Mouse (Mus musculus) stomach, embryonic 16.5 days (tissue): ENCODE results near the gene Prpsap1. TPM values are rescaled to one million over a fixed set of nuclear protein-coding genes. Genes with fewer than 3 reads are reported as not detected.
"Not testable (repeated sequence)": the region's sequence is repeated elsewhere in the genome, so short reads cannot be mapped to it uniquely, and the experiment has no call there.

Experiments used
- ATAC-seq: fragments of 200-750 bp; cut with Nextera tagmentation; 2 replicates; pipeline ENCODE4 v1.8.0; 2017; ENCODE audit warnings: moderate number of reproducible peaks, moderate TSS enrichment; ENCODE audit not compliant: insufficient read depth, low FRiP score
- H3K27ac ChIP-seq: fragments of 300-500 bp; sonication (generic); 2 replicates; pipeline ENCODE4 v1.5.1; 2014; ENCODE audit warnings: low read length
- H3K27me3 ChIP-seq: fragments of 300-500 bp; sonication (generic); 2 replicates; pipeline ENCODE4 v1.6.1; 2014; ENCODE audit warnings: low read length, control low read depth, mixed read lengths; ENCODE audit not compliant: control insufficient read depth, insufficient read depth
- H3K36me3 ChIP-seq: fragments of 300-500 bp; sonication (generic); 2 replicates; pipeline ENCODE4 v1.6.1; 2014; ENCODE audit warnings: low read length; ENCODE audit not compliant: control insufficient read depth, insufficient read depth
- H3K4me1 ChIP-seq: fragments of 300-500 bp; sonication (generic); 2 replicates; pipeline ENCODE4 v1.6.1; 2014; ENCODE audit warnings: low read length, control low read depth, mixed read lengths; ENCODE audit not compliant: control insufficient read depth, insufficient read depth
- H3K4me2 ChIP-seq: fragments of 300-500 bp; sonication (generic); 2 replicates; pipeline ENCODE4 v1.6.1; 2014; ENCODE audit warnings: low read depth, low read length, mixed read lengths
- H3K4me3 ChIP-seq: fragments of 300-500 bp; sonication (generic); replicated peaks from 2 replicates; pipeline ENCODE4 v1.5.1; 2014; ENCODE audit warnings: mild to moderate bottlenecking, low read length
- H3K9ac ChIP-seq: fragments of 300-500 bp; sonication (generic); 2 replicates; pipeline ENCODE4 v1.6.1; 2014; ENCODE audit warnings: low read length
- H3K9me3 ChIP-seq: fragments of 300-500 bp; sonication (generic); replicated peaks from 2 replicates; pipeline ENCODE4 v1.6.1; 2016; ENCODE audit warnings: low read length, control low read depth; ENCODE audit not compliant: control insufficient read depth
- WGBS: fragments of 180-500 bp; shearing (Covaris S2); extraction: QIAGEN DNeasy Blood & Tissue Kit; methylation state at CpG from one replicate; pipeline ENCODE4 v1.1.7; 2014; 5-methylcytosine and 5-hydroxymethylcytosine counted together
- polyA plus RNA-seq: library from polyadenylated mRNA; unstranded; fragments of >200 nt; fragmentation: Nextera tagmentation; extraction: Ambion mirVana; gene quantifications from 2 replicates; pipeline ENCODE4 v1.2.1, GENCODE M21; 2015

The Prpsap1 gene
- polyA plus RNA-seq, 1 experiment from 2014 or later, result 190 TPM

- peaks cover 50% of the 10 kb centered on the region for H3K36me3 ChIP-seq
- H3K9me3 ChIP-seq, result no peaks in the 10 kb centered on the region
- no peak overlapping the region for H3K27ac ChIP-seq
- WGBS, result 49% methylated on average over 8 of the region's 8 CpGs
- ATAC-seq, result no peak
- H3K4me1 ChIP-seq, result no peaks in the 10 kb centered on the region
- no peaks in the 10 kb centered on the region for H3K27me3 ChIP-seq
- no peak overlapping the region for H3K4me3 ChIP-seq
- no peak overlapping the region for H3K4me2 ChIP-seq
- no peak overlapping the region for H3K9ac ChIP-seq
Observed at GRCm38 (mm10) chr11:116479832-116480231, 14.2 kb downstream of the Prpsap1 start.

- ATAC-seq, result no peak
- H3K9me3 ChIP-seq, result no peaks in the 10 kb centered on the region
- no peak overlapping the region for H3K4me2 ChIP-seq
- H3K27ac ChIP-seq, result no peak overlapping the region
- no peak overlapping the region for H3K4me3 ChIP-seq
- H3K9ac ChIP-seq, result no peak overlapping the region
- no peaks in the 10 kb centered on the region for H3K4me1 ChIP-seq
- peaks cover 43% of the 10 kb centered on the region for H3K36me3 ChIP-seq
- WGBS, result 83% methylated on average over 7 of the region's 7 CpGs
- H3K27me3 ChIP-seq, result no peaks in the 10 kb centered on the region
Observed at GRCm38 (mm10) chr11:116478978-116479377, 15.0 kb downstream of the Prpsap1 start.

GRCm38 (mm10) chr11:116477160-116477759, 16.7 kb downstream of the Prpsap1 start:
- peaks cover 39% of the 10 kb centered on the region for H3K36me3 ChIP-seq
- WGBS, result 92% methylated on average over 15 of the region's 15 CpGs

GRCm38 (mm10) chr11:116476696-116477095, 17.3 kb downstream of the Prpsap1 start:
- H3K9ac ChIP-seq, result no peak overlapping the region
- H3K4me3 ChIP-seq, result no peak overlapping the region
- no peak for ATAC-seq
- H3K4me2 ChIP-seq, result no peak overlapping the region
- no peaks in the 10 kb centered on the region for H3K27me3 ChIP-seq
- H3K36me3 ChIP-seq, result peaks cover 43% of the 10 kb centered on the region
- 88% methylated on average over 6 of the region's 6 CpGs for WGBS
- H3K4me1 ChIP-seq, result no peaks in the 10 kb centered on the region
- H3K9me3 ChIP-seq, result no peaks in the 10 kb centered on the region
- H3K27ac ChIP-seq, result no peak overlapping the region

More at GRCm38 (mm10) chr11:116477160-116477759, 16.7 kb downstream of the Prpsap1 start:
- Histone ChIP-seq H3K9me3 (no peaks in the 10 kb centered on the region), H3K27ac (no peak overlapping the region), H3K9ac (no peak overlapping the region), H3K4me2 (no peak overlapping the region), H3K27me3 (no peaks in the 10 kb centered on the region), H3K4me3 (no peak overlapping the region), H3K4me1 (no peaks in the 10 kb centered on the region)
- no peak for ATAC-seq

GRCm38 (mm10) chr11:116476041-116476440, 18.0 kb downstream of the Prpsap1 start:
- WGBS, result 90% methylated on average over 10 of the region's 10 CpGs
- ATAC-seq, result no peak
- no peaks in the 10 kb centered on the region for H3K9me3 ChIP-seq
- no peak overlapping the region for H3K27ac ChIP-seq
- H3K4me2 ChIP-seq, result no peak overlapping the region
- H3K4me3 ChIP-seq, result no peak overlapping the region
- H3K27me3 ChIP-seq, result no peaks in the 10 kb centered on the region
- peaks cover 40% of the 10 kb centered on the region for H3K36me3 ChIP-seq
- H3K4me1 ChIP-seq, result no peaks in the 10 kb centered on the region
- H3K9ac ChIP-seq, result no peak overlapping the region

GRCm38 (mm10) chr11:116472275-116472674, 21.7 kb downstream of the Prpsap1 start:
- H3K9ac ChIP-seq, result no peak overlapping the region
- peaks cover 21% of the 10 kb centered on the region for H3K36me3 ChIP-seq
- H3K4me3 ChIP-seq, result no peak overlapping the region
- WGBS, result 77% methylated on average over 4 of the region's 4 CpGs
- no peaks in the 10 kb centered on the region for H3K4me1 ChIP-seq
- ATAC-seq, result no peak
- H3K4me2 ChIP-seq, result no peak overlapping the region
- H3K27ac ChIP-seq, result no peak overlapping the region
- no peaks in the 10 kb centered on the region for H3K9me3 ChIP-seq
- H3K27me3 ChIP-seq, result no peaks in the 10 kb centered on the region

- ATAC-seq, result no peak
- WGBS, result 90% methylated on average over 4 of the region's 4 CpGs
- no peak overlapping the region for H3K4me3 ChIP-seq
- H3K36me3 ChIP-seq, result peaks cover 15% of the 10 kb centered on the region
- H3K9ac ChIP-seq, result no peak overlapping the region
- no peaks in the 10 kb centered on the region for H3K9me3 ChIP-seq
- no peak overlapping the region for H3K4me2 ChIP-seq
- H3K4me1 ChIP-seq, result no peaks in the 10 kb centered on the region
- no peaks in the 10 kb centered on the region for H3K27me3 ChIP-seq
- no peak overlapping the region for H3K27ac ChIP-seq
Observed at GRCm38 (mm10) chr11:116470896-116471295, 23.1 kb downstream of the Prpsap1 start.

- no peak for ATAC-seq
Observed at GRCm38 (mm10) chr11:116470249-116470648, 23.8 kb downstream of the Prpsap1 start.

GRCm38 (mm10) chr11:116468338-116468737, 25.7 kb downstream of the Prpsap1 start:
- not testable (repeated sequence) for H3K27me3 ChIP-seq, H3K27ac ChIP-seq, ATAC-seq, H3K4me1 ChIP-seq, H3K9me3 ChIP-seq, H3K4me3 ChIP-seq, H3K4me2 ChIP-seq, H3K9ac ChIP-seq
- 73% methylated on average over 3 of the region's 3 CpGs for WGBS
- H3K36me3 ChIP-seq, result peaks cover 15% of the 10 kb centered on the region

More at GRCm38 (mm10) chr11:116470249-116470648, 23.8 kb downstream of the Prpsap1 start:
- Histone ChIP-seq H3K9me3 (no peaks in the 10 kb centered on the region), H3K36me3 (peaks cover 15% of the 10 kb centered on the region), H3K4me3 (no peak overlapping the region), H3K9ac (no peak overlapping the region), H3K27me3 (no peaks in the 10 kb centered on the region), H3K4me2 (no peak overlapping the region), H3K27ac (no peak overlapping the region), H3K4me1 (no peaks in the 10 kb centered on the region)
- WGBS, result 86% methylated on average over 3 of the region's 3 CpGs
